Mouse (Mus musculus) retina, adult 2 months (tissue): Measurements from ENCODE around the gene 6430571L13Rik.

ENCODE experiments used
- DNase-seq: peaks from one replicate; pipeline ENCODE4 v3.0.0-alpha.2; 2012; ENCODE audit warnings: low read depth, low spot score

6430571L13Rik gene

DNA sequence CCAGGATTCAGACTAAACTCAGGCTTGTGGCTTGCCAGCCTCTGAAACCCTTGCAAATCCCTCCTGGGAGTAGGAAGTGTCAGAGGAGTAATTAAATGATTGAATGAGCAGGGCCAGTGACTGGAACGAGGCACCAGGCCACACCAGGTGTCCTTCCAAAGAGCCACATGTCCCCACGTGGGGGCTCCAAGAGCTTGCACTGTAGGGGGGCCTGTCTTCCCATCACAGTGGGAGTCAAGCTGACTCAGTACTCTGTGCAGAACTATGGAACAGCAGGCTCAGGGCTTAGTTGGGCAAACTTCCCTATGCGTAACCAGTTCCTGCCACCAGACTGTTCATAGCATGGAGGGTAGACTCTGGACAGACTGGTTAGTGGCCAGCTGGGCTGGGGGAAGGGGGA lies 44.0 kb downstream of the 6430571L13Rik start:
- no peak for DNase-seq

DNA sequence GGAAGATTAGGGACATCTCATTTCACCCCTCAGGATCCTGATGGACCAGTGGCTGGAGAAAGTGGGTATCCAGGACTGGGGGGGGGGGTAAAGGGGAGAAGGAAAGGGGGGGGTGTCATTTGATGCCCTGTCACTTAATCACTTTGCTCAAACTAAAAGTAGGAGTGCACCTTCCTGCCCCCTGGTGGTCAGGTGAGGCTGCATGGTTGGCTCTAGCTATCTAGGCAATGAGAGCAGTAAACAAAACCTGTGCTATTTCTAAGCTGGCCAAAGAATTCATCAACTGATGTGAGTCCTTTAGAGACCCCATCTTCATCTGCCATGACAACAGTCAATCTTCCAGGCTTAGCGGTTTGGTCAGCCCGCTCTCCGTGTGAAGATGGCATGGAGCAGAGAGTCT lies 46.3 kb downstream of the 6430571L13Rik start:
- DNase-seq = no peak

- no peak for DNase-seq
Observed at GRCm38 (mm10) chr9:107387708-107388107, 47.3 kb downstream of the 6430571L13Rik start.

GRCm38 (mm10) chr9:107388263-107388662 lies 47.9 kb downstream of the 6430571L13Rik start:
- no peak for DNase-seq

DNA sequence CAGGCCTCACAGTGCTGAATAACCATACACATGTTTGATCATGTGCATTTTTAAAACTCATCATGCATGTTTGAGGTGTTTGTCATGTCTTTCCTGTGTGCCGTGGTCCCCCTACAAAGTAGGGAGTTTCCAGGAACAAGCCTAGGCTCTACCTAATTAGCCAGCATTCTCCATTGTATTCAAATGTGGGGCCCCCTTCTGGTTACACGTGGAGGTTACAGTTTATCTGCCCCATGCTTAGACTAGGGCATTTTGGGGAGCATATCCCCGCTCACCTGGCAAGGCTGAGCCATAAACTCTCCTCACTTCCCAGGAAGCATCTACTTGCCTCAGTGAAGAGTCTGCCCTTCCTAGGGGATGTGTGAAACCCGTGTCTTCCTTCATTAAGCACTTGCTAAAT lies 56.0 kb downstream of the 6430571L13Rik start:
- DNase-seq = no peak

DNA sequence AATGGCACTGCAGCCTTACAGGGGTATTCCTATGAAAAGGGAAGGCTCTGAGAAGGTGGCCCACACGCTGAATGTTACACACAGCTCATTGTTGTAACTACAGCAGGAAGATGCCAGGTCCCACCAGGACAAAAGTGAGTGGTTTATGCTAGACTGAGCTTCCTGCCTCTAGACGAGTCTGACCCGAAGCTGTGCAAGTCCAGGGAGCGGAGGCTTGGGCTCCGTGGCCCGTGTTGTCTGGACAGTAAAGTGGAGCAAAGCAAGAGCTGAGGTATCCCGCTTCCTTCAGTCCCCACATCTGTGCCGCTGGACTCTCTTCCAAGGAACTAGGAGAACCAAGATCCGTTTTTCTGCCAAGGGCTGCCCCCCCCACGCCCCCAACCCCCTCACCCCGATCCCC lies 58.6 kb downstream of the 6430571L13Rik start:
- no peak for DNase-seq

GRCm38 (mm10) chr9:107399491-107399971 lies 59.1 kb downstream of the 6430571L13Rik start, which contains the start of gene Cacna2d2:
TSS of gene Cacna2d2 (plus strand) at chr9:107399612.
- peak; percentile 52 for DNase-seq

GRCm38 (mm10) chr9:107400060-107400511 lies 59.7 kb downstream of the 6430571L13Rik start:
- no peak for DNase-seq

DNA sequence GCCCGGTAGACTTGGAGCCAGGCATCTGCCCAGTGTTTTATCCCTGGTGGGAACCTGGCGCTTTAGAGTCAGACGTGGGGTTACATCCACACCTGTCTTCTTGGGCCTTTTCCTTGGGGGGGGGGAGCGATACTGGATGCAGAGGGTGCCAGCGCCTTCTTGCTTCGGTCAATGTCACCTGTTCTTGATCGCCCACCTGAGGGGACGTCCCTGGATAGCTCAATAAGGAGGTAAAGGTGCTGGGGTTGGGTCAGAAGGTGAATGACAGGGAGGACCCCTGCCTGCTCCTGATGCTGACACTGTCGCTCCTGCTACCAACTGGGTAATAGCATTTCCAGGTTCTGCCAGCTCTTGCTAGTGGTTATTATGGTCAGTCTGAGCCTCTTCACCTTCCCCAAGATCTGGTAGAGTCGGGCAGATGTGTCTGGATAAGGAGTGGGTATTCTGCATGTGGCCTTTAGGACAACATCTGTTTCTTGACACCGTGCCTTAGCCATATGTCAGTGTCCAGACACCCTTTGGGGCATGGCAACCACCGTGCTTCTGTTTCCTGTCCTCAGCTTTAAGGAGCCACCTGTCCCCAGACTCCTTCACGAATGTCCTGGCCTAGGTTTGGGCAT lies 60.4 kb downstream of the 6430571L13Rik start:
- no peak for DNase-seq
